Mouse (Mus musculus): ENCODE measurements around the gene Zswim4.
A peak's percentile ranks its signal among the peaks of the same experiment; 100 is the strongest.

The Zswim4 gene

GRCm38 (mm10) chr8:84200652-84201544, 36.0 kb downstream of the Zswim4 start:
- peak in 1 of 2 experiments; percentile 49 for DNase-seq (ENCODE audit: low spot score in 2 of 2)

GRCm38 (mm10) chr8:84200126-84200555, 36.7 kb downstream of the Zswim4 start:
- DNase-seq (ENCODE audit: low spot score in 2 of 2) = no peak

- no peak for DNase-seq (ENCODE audit: low spot score in 2 of 2)
Observed at GRCm38 (mm10) chr8:84199348-84200125, 37.3 kb downstream of the Zswim4 start.

GRCm38 (mm10) chr8:84198871-84199270, 38.0 kb downstream of the Zswim4 start:
- DNase-seq (ENCODE audit: low spot score in 2 of 2) = no peak

GRCm38 (mm10) chr8:84197922-84198774, 38.7 kb downstream of the Zswim4 start:
- DNase-seq (ENCODE audit: low spot score in 2 of 2) = peak; percentile 88 to 90

GRCm38 (mm10) chr8:84197141-84197921, 39.5 kb downstream of the Zswim4 start:
- peak; percentile 79 to 80 for DNase-seq (ENCODE audit: low spot score in 2 of 2)

GRCm38 (mm10) chr8:84194224-84194743, 42.6 kb downstream of the Zswim4 start:
- no peak for DNase-seq (ENCODE audit: low spot score in 2 of 2)

- no peak for DNase-seq (ENCODE audit: low spot score in 2 of 2)
Observed at GRCm38 (mm10) chr8:84193566-84193965, 43.3 kb downstream of the Zswim4 start.

GRCm38 (mm10) chr8:84193161-84193560, 43.7 kb downstream of the Zswim4 start:
- DNase-seq (ENCODE audit: low spot score in 2 of 2) = no peak

- peak in 1 of 2 experiments; percentile 42 for DNase-seq (ENCODE audit: low spot score in 2 of 2)
Observed at GRCm38 (mm10) chr8:84192555-84192954, 44.3 kb downstream of the Zswim4 start.

- DNase-seq (ENCODE audit: low spot score in 2 of 2) = no peak
Observed at GRCm38 (mm10) chr8:84192023-84192422, 44.8 kb downstream of the Zswim4 start.

- no peak for DNase-seq (ENCODE audit: low spot score in 2 of 2)
Observed at GRCm38 (mm10) chr8:84190191-84190867, 46.5 kb downstream of the Zswim4 start.

- DNase-seq (ENCODE audit: low spot score in 2 of 2) = no peak
Observed at GRCm38 (mm10) chr8:84189603-84190002, 47.3 kb downstream of the Zswim4 start.

- DNase-seq (ENCODE audit: low spot score in 2 of 2) = no peak
Observed at GRCm38 (mm10) chr8:84188671-84189070, 48.2 kb downstream of the Zswim4 start.

- DNase-seq (ENCODE audit: low spot score in 2 of 2) = peak; percentile 76 to 87
Observed at GRCm38 (mm10) chr8:84187065-84187755, 49.6 kb downstream of the Zswim4 start.

- DNase-seq (ENCODE audit: low spot score in 2 of 2) = peak; percentile 67 to 82
Observed at GRCm38 (mm10) chr8:84186547-84186946, 50.3 kb downstream of the Zswim4 start.

GRCm38 (mm10) chr8:84185117-84185516, 51.7 kb downstream of the Zswim4 start, which contains the start of gene Nanos3:
Gene Nanos3, minus strand, starts transcription at chr8:84185217.
- no peak for DNase-seq (ENCODE audit: low spot score in 2 of 2)

GRCm38 (mm10) chr8:84184085-84185043, 52.5 kb downstream of the Zswim4 start:
- DNase-seq (ENCODE audit: low spot score in 2 of 2) = no peak
